Mouse (Mus musculus) forebrain, embryonic 14.5 days (tissue): ENCODE data around the gene Mknk2. TPM values are rescaled to one million over a fixed set of nuclear protein-coding genes. Genes with fewer than 3 reads are reported as not detected.

Source experiments
- ATAC-seq: fragments of 200-750 bp; cut with Nextera tagmentation; 2 replicates; pipeline ENCODE4 v1.8.0; 2017; ENCODE audit warnings: mild to moderate bottlenecking, moderate library complexity
- DNase-seq: peaks from one replicate; pipeline ENCODE4 v3.0.0-alpha.2; 2015; ENCODE audit warnings: low spot score
- H3K27ac ChIP-seq: fragments of 300-500 bp; sonication (generic); 2 replicates; pipeline ENCODE4 v1.5.1; 2014; ENCODE audit warnings: low read depth, mild to moderate bottlenecking, control low read depth, low read length, moderate library complexity
- H3K27me3 ChIP-seq: fragments of 300-500 bp; sonication (generic); replicated peaks from 2 replicates; pipeline ENCODE4 v1.6.1; 2014; ENCODE audit warnings: low read length, control low read depth, mixed read lengths; ENCODE audit not compliant: control insufficient read depth, insufficient read depth
- H3K36me3 ChIP-seq: fragments of 300-500 bp; sonication (generic); 2 replicates; pipeline ENCODE4 v1.6.1; 2014; ENCODE audit warnings: low read length, control low read depth; ENCODE audit not compliant: control insufficient read depth, insufficient read depth
- H3K4me1 ChIP-seq: fragments of 300-500 bp; sonication (generic); 2 replicates; pipeline ENCODE4 v1.6.1; 2014; ENCODE audit warnings: antibody characterized with exemption, low read length, control low read depth; ENCODE audit not compliant: control insufficient read depth, insufficient read depth
- H3K4me2 ChIP-seq: fragments of 300-500 bp; sonication (generic); 2 replicates; pipeline ENCODE4 v1.6.1; 2014; ENCODE audit warnings: mild to moderate bottlenecking, control low read depth, low read length
- H3K4me3 ChIP-seq: fragments of 300-500 bp; sonication (generic); 2 replicates; pipeline ENCODE4 v1.5.1; 2014; ENCODE audit warnings: low read depth, low read length, control low read depth
- H3K9ac ChIP-seq: fragments of 300-500 bp; sonication (generic); 2 replicates; pipeline ENCODE4 v1.6.1; 2014; ENCODE audit warnings: mild to moderate bottlenecking, low read length, control low read depth, moderate library complexity
- H3K9me3 ChIP-seq: fragments of 300-500 bp; sonication (generic); replicated peaks from 2 replicates; pipeline ENCODE4 v1.6.1; 2016; ENCODE audit warnings: low read length, control low read depth, mixed read lengths; ENCODE audit not compliant: control insufficient read depth
- WGBS: fragments of 180-500 bp; shearing (Covaris S2); extraction: QIAGEN DNeasy Blood & Tissue Kit; methylation state at CpG from one replicate; pipeline ENCODE4 v1.1.7; 2014; 5-methylcytosine and 5-hydroxymethylcytosine counted together
- polyA plus RNA-seq: library from polyadenylated mRNA; unstranded; fragments of >200 nt; fragmentation: Nextera tagmentation; extraction: Ambion mirVana; gene quantifications from 2 replicates; pipeline ENCODE4 v1.2.1, GENCODE M21; 2014

The Mknk2 gene
- 43.1 and 49.1 TPM in 2 replicates for polyA plus RNA-seq

GRCm38 (mm10) chr10:80677942-80678436 lies at the start of gene Mknk2:
Gene Mknk2 (minus strand): TSS chr10:80678112.
- Histone ChIP-seq H3K27ac (peak within 1 kb of the TSS; percentile 98), H3K9ac (peak within 1 kb of the TSS; percentile 77), H3K4me1 (peaks cover 48% of the 10 kb centered on the region), H3K27me3 (no peaks in the 10 kb centered on the region), H3K4me2 (peak within 1 kb of the TSS; percentile 76), H3K36me3 (0 out of 2 replicates have a peak, but pooled peaks cover 7% of the 10 kb centered on the region), H3K4me3 (peak within 1 kb of the TSS; percentile 88), H3K9me3 (no peaks in the 10 kb centered on the region)
- DNase-seq (peak; percentile 94), ATAC-seq (peak; percentile 40)
- WGBS = 11% methylated on average over 8 of the region's 8 CpGs

GRCm38 (mm10) chr10:80717281-80717680 lies 39.4 kb upstream of the Mknk2 start:
- H3K4me2 ChIP-seq = no peak overlapping the region
- no peaks in the 10 kb centered on the region for H3K27me3 ChIP-seq
- 100% methylated on average over 1 of the region's 1 CpGs for WGBS
- no peak overlapping the region for H3K27ac ChIP-seq
- H3K36me3 ChIP-seq = peaks cover 100% of the 10 kb centered on the region
- DNase-seq (no peak), ATAC-seq (no peak)
- H3K9ac ChIP-seq = no peak overlapping the region
- H3K9me3 ChIP-seq = no peaks in the 10 kb centered on the region
- no peaks in the 10 kb centered on the region for H3K4me1 ChIP-seq
- H3K4me3 ChIP-seq = no peak overlapping the region

GRCm38 (mm10) chr10:80710834-80711233 lies 32.9 kb upstream of the Mknk2 start:
- H3K4me2 ChIP-seq = no peak overlapping the region
- no peaks in the 10 kb centered on the region for H3K9me3 ChIP-seq
- peaks cover 100% of the 10 kb centered on the region for H3K36me3 ChIP-seq
- H3K27ac ChIP-seq = no peak overlapping the region
- WGBS = 93% methylated on average over 3 of the region's 3 CpGs
- no peak overlapping the region for H3K9ac ChIP-seq
- no peak overlapping the region for H3K4me3 ChIP-seq
- no peak for ATAC-seq
- no peaks in the 10 kb centered on the region for H3K4me1 ChIP-seq
- no peak for DNase-seq
- H3K27me3 ChIP-seq = no peaks in the 10 kb centered on the region

- peaks cover 13% of the 10 kb centered on the region for H3K4me1 ChIP-seq
- DNase-seq (no peak), ATAC-seq (no peak)
- H3K36me3 ChIP-seq = peaks cover 52% of the 10 kb centered on the region
- no peak overlapping the region for H3K4me3 ChIP-seq
- no peaks in the 10 kb centered on the region for H3K27me3 ChIP-seq
- H3K4me2 ChIP-seq = no peak overlapping the region
- H3K9ac ChIP-seq = no peak overlapping the region
- 83% methylated on average over 3 of the region's 3 CpGs for WGBS
- no peak overlapping the region for H3K27ac ChIP-seq
- no peaks in the 10 kb centered on the region for H3K9me3 ChIP-seq
These were observed 27.6 kb upstream of the Mknk2 start for GRCm38 (mm10) chr10:80705479-80705878.

- Histone ChIP-seq H3K4me2 (no peak overlapping the region), H3K9ac (no peak overlapping the region), H3K27ac (no peak overlapping the region), H3K4me3 (no peak overlapping the region), H3K4me1 (peaks cover 13% of the 10 kb centered on the region), H3K27me3 (no peaks in the 10 kb centered on the region), H3K36me3 (peaks cover 47% of the 10 kb centered on the region), H3K9me3 (no peaks in the 10 kb centered on the region)
- DNase-seq = no peak
- ATAC-seq = no peak
- WGBS = 67% methylated on average over 3 of the region's 3 CpGs
These were observed 27.1 kb upstream of the Mknk2 start for GRCm38 (mm10) chr10:80705033-80705432.

- Histone ChIP-seq H3K27me3 (no peaks in the 10 kb centered on the region), H3K4me1 (peaks cover 13% of the 10 kb centered on the region), H3K4me2 (no peak overlapping the region), H3K9me3 (no peaks in the 10 kb centered on the region), H3K4me3 (no peak overlapping the region), H3K27ac (no peak overlapping the region), H3K9ac (no peak overlapping the region), H3K36me3 (peaks cover 41% of the 10 kb centered on the region)
- DNase-seq (no peak), ATAC-seq (no peak)
- WGBS = 85% methylated on average over 5 of the region's 5 CpGs
These were observed 26.5 kb upstream of the Mknk2 start for GRCm38 (mm10) chr10:80704418-80704817.

GRCm38 (mm10) chr10:80703643-80704042 lies 25.7 kb upstream of the Mknk2 start:
- Histone ChIP-seq H3K4me1 (peaks cover 13% of the 10 kb centered on the region), H3K36me3 (peaks cover 33% of the 10 kb centered on the region), H3K4me3 (no peak overlapping the region), H3K27ac (no peak overlapping the region), H3K27me3 (no peaks in the 10 kb centered on the region), H3K4me2 (peak overlapping the region; percentile 79), H3K9ac (peak overlapping the region; percentile 62), H3K9me3 (no peaks in the 10 kb centered on the region)
- DNase-seq = no peak
- ATAC-seq = no peak
- 83% methylated on average over 5 of the region's 5 CpGs for WGBS

- H3K27me3 ChIP-seq = no peaks in the 10 kb centered on the region
- no peaks in the 10 kb centered on the region for H3K9me3 ChIP-seq
- H3K4me2 ChIP-seq = peak overlapping the region; percentile 79
- peak overlapping the region; percentile 62 for H3K9ac ChIP-seq
- 4% methylated on average over 47 of the region's 47 CpGs for WGBS
- peak overlapping the region; percentile 84 for H3K27ac ChIP-seq
- H3K4me1 ChIP-seq = peaks cover 13% of the 10 kb centered on the region
- peaks cover 25% of the 10 kb centered on the region for H3K36me3 ChIP-seq
- peak overlapping the region; percentile 69 for H3K4me3 ChIP-seq
- peak; percentile 86 for ATAC-seq
- DNase-seq = peak; percentile 92
These were observed 24.9 kb upstream of the Mknk2 start for GRCm38 (mm10) chr10:80702536-80703390.
